Mouse (Mus musculus) neural tube, postnatal 0 days (tissue): ENCODE results near the gene Ear2. TPM values are rescaled to one million over a fixed set of nuclear protein-coding genes. Genes with fewer than 3 reads are reported as not detected.

Source experiments
- polyA plus RNA-seq: library from polyadenylated mRNA; unstranded; fragments of >200 nt; fragmentation: Nextera tagmentation; extraction: Ambion mirVana; gene quantifications from 2 replicates; pipeline ENCODE4 v1.2.1, GENCODE M21; 2015

Gene Ear2
- not detected in 2 replicates for polyA plus RNA-seq

GRCm38 (mm10) chr14:44102354-44102753 lies at the start of gene Ear2:
Gene Ear2, plus strand, starts transcription at chr14:44102654.

GRCm38 (mm10) chr14:44123551-44123950 lies 21.1 kb downstream of the Ear2 start, which contains the start of gene Gm3327:
Gene Gm3327, plus strand, starts transcription at chr14:44123851.

Other genes starting within 250 kb of the Ear2 start
- not detected in 2 replicates for gene Ear1, start 227.1 kb upstream of the Ear2 start, polyA plus RNA-seq
- not detected in 2 replicates for gene Ear10, start 179.1 kb upstream of the Ear2 start, polyA plus RNA-seq
- gene Gm8113, start 177.3 kb upstream of the Ear2 start, polyA plus RNA-seq, result 2.9 and 3.2 TPM in 2 replicates
- not detected in 2 replicates for gene Ang5, start 145.6 kb upstream of the Ear2 start, polyA plus RNA-seq
- not detected in 2 replicates for gene Ang6, start 100.4 kb upstream of the Ear2 start, polyA plus RNA-seq
- not detected in 2 replicates for gene Gm3327, start 21.2 kb downstream of the Ear2 start, polyA plus RNA-seq
- not detected in 2 replicates for gene Gm8212, start 95.0 kb downstream of the Ear2 start, polyA plus RNA-seq
- 0.12 TPM in 1 of 2 replicates, not detected in the other for gene 4930503E14Rik, start 110.6 kb downstream of the Ear2 start, polyA plus RNA-seq
- not detected in 2 replicates for gene Gm8220, start 182.9 kb downstream of the Ear2 start, polyA plus RNA-seq
- gene Gm5930, start 235.9 kb downstream of the Ear2 start, polyA plus RNA-seq, result not detected in 2 replicates